Mouse (Mus musculus): Measurements from ENCODE around the gene Sufu.

Sufu gene

GRCm38 (mm10) chr19:46499836-46500580 lies 103.3 kb downstream of the Sufu start:
- DNase-seq, result peak; percentile 97 to 98

DNA sequence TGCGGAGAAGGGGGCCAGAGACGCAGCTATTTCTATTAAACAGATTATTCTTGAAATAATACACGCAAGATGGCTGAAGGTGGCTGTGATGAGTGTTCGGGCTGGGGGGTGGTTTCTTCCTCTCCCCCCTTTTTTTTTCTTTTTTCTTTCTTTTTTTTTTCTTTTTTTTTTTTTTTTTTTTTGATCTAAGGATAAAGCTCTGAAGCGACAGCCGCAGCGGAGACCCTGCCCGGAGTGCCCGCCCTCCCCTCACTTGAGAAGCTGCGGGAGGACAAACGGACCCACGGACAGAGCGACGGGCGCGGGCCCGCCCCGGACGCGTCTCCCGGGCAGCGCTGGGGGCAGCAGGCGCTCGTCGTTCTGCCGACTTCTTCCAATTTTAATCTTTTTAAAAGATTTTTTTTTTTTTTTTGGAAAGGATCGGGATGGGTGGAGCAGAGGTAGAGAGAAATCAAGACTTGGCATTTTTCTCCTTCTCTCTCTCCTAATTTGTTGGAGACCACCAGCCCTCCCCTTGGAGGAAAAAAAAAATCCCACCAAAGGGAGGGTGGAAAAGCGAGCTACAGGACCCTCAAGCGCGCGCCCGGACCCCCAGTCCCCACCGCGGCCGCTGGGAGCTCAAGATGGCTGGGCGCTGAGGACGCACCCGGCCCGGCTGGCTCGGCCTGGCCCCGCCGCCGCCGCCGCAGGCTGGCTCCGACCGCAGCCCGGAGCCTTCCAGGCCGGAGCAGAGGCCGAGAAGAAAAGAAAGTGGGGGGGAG lies 104.1 kb downstream of the Sufu start:
- DNase-seq, result peak; percentile 74 to 75

DNA sequence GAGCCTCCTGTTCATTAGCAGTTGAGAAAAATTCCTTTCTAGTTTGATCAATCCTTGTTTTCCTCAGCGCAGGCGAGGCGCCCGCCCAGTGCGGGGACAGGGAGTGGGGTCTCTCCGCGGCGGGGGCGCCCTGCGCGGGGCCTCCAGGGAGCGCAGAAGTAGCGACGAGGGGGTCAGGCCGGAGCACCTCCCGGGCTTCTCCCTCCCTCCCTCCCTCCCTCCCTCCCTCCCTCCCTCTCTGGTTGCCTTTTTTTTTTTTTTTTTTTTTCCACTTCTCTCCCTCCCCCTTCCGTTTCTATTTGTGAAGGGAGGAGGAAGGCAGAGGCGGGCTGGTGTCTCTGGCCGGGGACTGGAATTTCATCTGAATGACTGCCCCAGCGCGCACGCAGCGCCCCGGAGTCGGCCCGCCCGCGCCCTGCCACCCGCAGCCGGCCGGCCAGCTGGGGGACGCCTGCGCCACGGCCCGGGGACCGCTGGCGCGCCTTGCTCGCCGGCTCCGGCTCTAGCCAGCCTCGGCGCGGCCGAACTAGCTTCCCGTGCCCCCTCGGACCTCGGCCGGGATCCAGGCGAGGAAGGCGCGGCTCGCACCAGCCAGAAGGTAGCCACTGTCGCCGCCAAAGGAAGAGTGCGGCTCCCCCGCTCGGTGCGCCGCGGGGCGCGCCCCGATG lies 104.8 kb downstream of the Sufu start, which contains the start of gene Trim8:
Gene Trim8 (plus strand): TSS at position 302 of the 668 bp plus-strand sequence.
- DNase-seq, result peak; percentile 77 to 83

GRCm38 (mm10) chr19:46502069-46502455 lies 105.4 kb downstream of the Sufu start:
- DNase-seq, result peak; percentile 71 to 76

DNA sequence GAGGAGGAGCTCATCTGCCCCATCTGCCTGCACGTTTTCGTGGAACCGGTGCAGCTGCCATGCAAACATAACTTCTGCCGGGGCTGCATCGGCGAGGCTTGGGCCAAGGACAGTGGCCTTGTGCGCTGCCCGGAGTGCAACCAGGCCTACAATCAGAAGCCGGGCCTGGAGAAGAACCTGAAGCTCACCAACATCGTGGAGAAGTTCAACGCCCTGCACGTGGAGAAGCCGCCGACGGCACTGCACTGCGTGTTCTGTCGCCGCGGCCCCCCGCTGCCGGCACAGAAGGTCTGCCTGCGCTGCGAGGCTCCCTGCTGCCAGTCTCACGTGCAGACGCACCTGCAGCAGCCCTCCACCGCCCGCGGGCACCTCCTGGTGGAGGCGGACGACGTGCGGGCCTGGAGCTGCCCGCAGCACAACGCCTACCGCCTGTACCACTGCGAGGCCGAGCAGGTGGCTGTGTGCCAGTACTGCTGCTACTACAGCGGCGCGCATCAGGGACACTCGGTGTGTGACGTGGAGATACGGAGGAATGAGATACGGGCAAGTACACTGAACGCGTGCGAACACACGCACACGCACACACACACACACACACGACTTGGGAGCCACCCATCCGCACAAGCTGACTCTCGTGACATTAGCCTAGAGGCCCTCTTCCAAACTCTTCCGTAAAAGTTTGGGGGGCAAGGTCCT lies 105.9 kb downstream of the Sufu start:
- peak; percentile 80 to 83 for DNase-seq

GRCm38 (mm10) chr19:46503351-46504084 lies 106.8 kb downstream of the Sufu start:
- peak in 1 of 2 experiments; percentile 43 for DNase-seq

DNA sequence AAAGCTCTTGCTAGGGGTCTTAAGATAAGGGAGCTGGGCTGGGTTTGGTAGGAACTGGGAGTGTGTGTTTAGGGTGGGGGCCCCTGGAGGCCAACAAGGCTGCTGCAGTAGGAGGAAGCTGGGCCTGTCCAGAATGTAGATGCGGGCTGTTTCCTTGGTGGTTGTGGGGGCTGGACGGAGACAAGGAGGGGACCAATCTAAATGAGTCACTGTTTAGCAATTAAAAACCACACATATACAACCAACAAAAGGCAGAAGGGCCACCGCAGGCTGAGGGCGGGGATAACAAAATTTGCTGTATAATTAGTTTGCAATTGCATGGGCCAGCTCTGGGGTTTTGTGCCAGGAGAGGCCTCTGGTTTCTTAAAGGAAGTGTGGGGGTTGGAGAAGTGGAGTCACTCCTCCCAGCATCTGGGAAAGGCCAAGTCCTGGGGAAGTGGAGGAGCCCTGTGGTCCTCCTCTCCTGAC lies 107.4 kb downstream of the Sufu start:
- peak in 1 of 2 experiments; percentile 39 for DNase-seq

- peak in 1 of 2 experiments; percentile 9 for DNase-seq
Measured at GRCm38 (mm10) chr19:46504822-46505417, 108.2 kb downstream of the Sufu start.

DNA sequence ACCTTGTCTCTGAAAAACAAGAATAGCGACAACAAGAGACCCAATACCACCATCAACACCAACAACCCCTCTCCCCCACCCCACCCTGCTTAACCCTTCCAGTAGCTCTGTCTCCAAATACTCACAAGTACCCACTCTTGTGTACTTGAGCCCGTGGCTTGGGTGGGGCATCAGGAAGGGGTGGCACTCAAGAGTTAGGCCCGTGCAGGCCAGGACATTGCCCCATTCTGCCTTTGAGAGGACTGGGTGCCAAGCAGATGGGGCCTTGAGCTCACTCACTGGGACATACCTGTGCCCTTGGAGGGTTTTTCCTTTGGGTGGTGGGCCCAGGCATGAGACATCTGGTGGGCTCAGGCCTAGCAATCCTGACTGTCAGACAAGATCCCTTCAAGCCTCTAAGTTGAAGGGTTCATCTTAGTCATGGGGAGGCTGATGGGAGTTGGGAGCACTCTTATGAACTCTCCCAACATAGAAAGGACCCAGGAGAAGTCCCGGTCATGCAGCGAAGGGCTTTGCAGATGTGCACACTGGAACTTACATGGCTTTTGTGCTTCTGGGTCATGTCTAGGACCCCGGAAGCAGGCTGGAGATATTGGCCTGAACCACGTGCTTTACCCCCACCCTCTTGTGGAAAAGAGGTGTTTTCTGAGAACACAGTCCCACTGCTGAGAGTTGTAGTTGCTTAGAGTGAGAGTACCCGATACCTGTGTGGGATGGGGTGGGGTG lies 109.1 kb downstream of the Sufu start:
- DNase-seq, result no peak

- no peak for DNase-seq
Measured at GRCm38 (mm10) chr19:46506372-46506717, 109.6 kb downstream of the Sufu start.

GRCm38 (mm10) chr19:46507181-46507581 lies 110.5 kb downstream of the Sufu start:
- no peak for DNase-seq

- DNase-seq, result no peak
Measured at GRCm38 (mm10) chr19:46507806-46508205, 111.1 kb downstream of the Sufu start.

DNA sequence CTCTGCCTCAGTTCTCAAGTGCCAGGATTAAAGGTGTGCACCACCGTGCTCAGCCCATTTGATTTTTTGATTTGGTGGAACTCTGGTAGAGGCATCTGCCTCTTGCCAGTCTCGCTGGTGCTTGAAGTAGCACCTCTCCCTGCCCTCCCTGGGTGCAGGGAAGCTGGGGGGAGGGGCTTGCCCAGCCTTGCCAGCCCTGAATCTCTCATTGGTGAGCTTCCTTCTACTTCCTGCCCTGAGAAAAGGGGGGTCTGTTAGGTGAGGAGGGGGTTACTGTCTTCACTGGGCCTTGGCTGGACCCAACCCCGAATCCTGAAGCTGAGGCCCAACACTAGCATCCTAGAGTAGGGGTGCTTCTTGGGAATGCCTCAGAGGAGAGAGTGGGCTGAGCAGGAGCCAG lies 112.0 kb downstream of the Sufu start:
- no peak for DNase-seq

DNA sequence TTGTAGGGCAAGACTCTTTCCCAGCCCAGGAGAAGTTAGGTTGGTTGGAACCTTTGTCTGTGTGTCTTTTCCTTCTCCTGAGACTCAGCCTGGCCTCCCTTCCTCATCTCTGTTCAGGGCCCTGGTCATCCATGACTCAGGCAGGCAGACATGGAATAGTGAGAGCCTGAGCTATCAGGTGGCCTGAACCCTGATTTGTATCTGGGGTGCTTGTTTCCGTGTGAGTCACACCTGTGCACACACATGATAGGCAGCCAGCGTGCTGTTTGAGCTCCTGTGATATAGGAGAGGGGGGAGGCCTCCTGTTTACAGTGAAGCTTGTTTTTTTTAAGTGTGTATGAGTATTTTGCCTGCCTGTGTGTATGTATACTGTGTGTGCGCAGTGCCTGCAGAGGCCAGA lies 112.5 kb downstream of the Sufu start:
- DNase-seq, result no peak

- no peak for DNase-seq
Measured at GRCm38 (mm10) chr19:46509736-46510135, 113.0 kb downstream of the Sufu start.

GRCm38 (mm10) chr19:46510401-46510800 lies 113.7 kb downstream of the Sufu start:
- no peak for DNase-seq

- no peak for DNase-seq
Measured at GRCm38 (mm10) chr19:46510824-46511223, 114.1 kb downstream of the Sufu start.

GRCm38 (mm10) chr19:46511263-46511662 lies 114.6 kb downstream of the Sufu start:
- no peak for DNase-seq

DNA sequence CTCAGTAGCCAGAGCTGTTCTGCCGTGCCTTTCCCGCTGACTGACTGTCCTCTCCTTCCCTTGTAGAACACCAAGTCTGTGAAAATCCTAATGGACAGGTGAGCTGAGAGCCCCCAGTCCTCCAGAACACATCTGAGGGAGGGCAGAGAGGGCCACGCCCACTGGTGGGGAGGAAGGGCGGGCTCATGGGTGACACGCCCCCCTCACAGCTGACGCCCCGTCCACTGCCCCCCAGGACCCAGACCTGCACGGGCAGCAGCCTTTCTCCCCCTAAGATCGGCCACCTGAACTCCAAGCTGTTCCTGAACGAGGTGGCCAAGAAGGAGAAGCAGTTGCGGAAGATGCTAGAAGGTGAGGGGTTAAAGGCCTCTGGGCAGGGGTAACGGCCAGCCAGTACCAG lies 117.7 kb downstream of the Sufu start:
- DNase-seq, result no peak

DNA sequence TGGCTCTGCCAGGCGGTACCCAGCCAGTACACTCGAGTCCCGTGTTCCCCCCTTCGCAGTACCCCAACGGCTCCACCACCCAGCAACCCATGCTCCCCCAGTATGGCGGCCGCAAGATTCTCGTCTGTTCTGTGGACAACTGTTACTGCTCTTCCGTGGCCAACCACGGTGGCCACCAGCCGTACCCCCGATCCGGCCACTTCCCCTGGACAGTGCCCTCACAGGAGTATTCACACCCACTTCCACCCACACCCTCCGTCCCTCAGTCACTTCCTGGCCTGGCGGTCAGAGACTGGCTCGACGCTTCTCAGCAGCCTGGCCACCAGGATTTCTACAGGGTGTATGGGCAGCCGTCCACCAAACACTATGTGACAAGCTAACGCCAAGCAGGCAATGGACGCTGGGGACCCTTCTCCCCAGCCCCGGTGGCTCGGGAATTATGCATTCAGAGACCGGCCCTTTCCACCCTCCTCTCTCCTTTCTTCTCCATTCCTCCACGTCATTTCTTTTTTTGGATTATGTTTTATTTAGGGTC lies 118.7 kb downstream of the Sufu start:
- DNase-seq, result no peak
